Mouse (Mus musculus): Measurements from ENCODE around the gene Trnau1ap. TPM values are rescaled to one million over a fixed set of nuclear protein-coding genes. Genes with fewer than 3 reads are reported as not detected.

Trnau1ap gene
- polyA plus RNA-seq, 1 experiment: 19.6 TPM

DNA sequence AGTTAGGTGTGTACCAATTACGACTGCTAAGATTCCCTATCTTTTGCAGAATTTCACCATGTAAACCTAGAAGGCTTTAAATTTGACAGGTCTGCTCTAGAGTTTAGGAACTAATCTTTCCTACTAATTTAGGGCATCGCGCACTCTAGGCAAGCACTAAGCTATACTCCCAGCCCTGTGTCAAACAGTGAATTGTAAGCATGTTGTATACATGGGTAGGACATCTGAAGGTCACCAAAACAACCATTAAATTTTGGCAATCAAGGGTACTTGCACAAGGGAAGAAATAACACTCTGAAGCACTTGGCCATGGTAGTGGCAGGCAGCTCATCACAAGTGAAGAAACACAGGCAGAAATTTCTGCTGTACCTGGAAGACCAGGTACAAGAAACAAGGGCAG, 21.5 kb upstream of the Trnau1ap start:
- no peaks in the 10 kb centered on the region for H3K4me1 ChIP-seq (ENCODE audit: control insufficient read depth, insufficient read depth, insufficient read length)
- H3K27ac ChIP-seq (ENCODE audit: insufficient read depth, low read length): no peak overlapping the region
- H3K27me3 ChIP-seq (ENCODE audit: control insufficient read depth, insufficient read depth, low read length): no peaks in the 10 kb centered on the region
- H3K36me3 ChIP-seq (ENCODE audit: control insufficient read depth, insufficient read depth, low read length): no peaks in the 10 kb centered on the region
- no peak for DNase-seq (ENCODE audit: low read depth in 1 of 2, low spot score in 2 of 2)
- H3K4me3 ChIP-seq (ENCODE audit: extremely low read depth, insufficient read depth, insufficient read length): no peak overlapping the region
- TF ChIP-seq POLR2A (IDR thresholded peaks at IDR 0.05; ENCODE audit: low read depth, low read length) (no peak), CTCF (IDR thresholded peaks at IDR 0.05; ENCODE audit: extremely low read depth, insufficient read depth, insufficient read length, insufficient replicate concordance) (no peak)
- WGBS: 87% methylated on average over 3 of the region's 3 CpGs

DNA sequence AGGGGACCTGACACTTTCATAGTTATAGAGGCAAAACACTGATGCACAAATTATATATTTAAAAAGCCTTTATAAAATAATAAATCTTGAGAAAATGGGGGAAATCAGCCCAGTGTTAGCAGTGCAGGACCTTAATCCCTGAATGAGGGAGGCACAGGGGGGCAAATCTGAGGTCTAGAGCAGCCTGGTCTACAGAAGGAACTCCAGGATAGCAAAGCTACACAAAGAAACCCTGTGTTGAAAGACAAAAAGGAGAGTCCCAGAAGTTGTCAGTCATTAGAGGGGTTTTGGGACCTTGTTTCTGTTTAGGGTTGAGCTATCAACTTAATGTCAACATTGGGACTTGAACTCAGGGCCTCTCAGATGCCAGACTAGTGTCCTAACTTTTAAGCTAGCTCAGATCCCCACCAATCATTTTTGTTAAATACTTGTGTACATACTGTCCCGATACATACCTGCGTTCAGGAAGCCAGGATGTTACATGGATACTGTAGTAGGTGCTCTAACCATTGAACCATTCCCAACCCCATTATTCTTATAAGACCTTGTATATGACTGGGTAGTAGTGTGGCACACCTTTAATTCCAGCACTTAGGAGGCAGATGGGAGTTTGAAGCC, 20.9 kb upstream of the Trnau1ap start:
- no peaks in the 10 kb centered on the region for H3K4me1 ChIP-seq (ENCODE audit: control insufficient read depth, insufficient read depth, insufficient read length)
- H3K27ac ChIP-seq (ENCODE audit: insufficient read depth, low read length): no peak overlapping the region

GRCm38 (mm10) chr4:132349495-132350122, 20.3 kb upstream of the Trnau1ap start:
- 76% methylated on average over 3 of the region's 3 CpGs for WGBS
- peaks cover 3% of the 10 kb centered on the region; the same call in 1 of the 2 replicates for H3K4me1 ChIP-seq (ENCODE audit: control insufficient read depth, insufficient read depth, insufficient read length)
- H3K4me3 ChIP-seq (ENCODE audit: extremely low read depth, insufficient read depth, insufficient read length): no peak overlapping the region
- no peak overlapping the region for H3K27ac ChIP-seq (ENCODE audit: insufficient read depth, low read length)
- H3K36me3 ChIP-seq (ENCODE audit: control insufficient read depth, insufficient read depth, low read length): no peaks in the 10 kb centered on the region
- H3K27me3 ChIP-seq (ENCODE audit: control insufficient read depth, insufficient read depth, low read length): no peaks in the 10 kb centered on the region
- DNase-seq (ENCODE audit: low read depth in 1 of 2, low spot score in 2 of 2): no peak
- TF ChIP-seq CTCF (IDR thresholded peaks at IDR 0.05; ENCODE audit: extremely low read depth, insufficient read depth, insufficient read length, insufficient replicate concordance) (no peak), POLR2A (IDR thresholded peaks at IDR 0.05; ENCODE audit: low read depth, low read length) (no peak)

More for the DNA sequence above, 20.9 kb upstream of the Trnau1ap start:
- 85% methylated on average over 2 of the region's 2 CpGs for WGBS
- H3K27me3 ChIP-seq (ENCODE audit: control insufficient read depth, insufficient read depth, low read length): no peaks in the 10 kb centered on the region
- DNase-seq (ENCODE audit: low read depth in 1 of 2, low spot score in 2 of 2): no peak
- no peaks in the 10 kb centered on the region for H3K36me3 ChIP-seq (ENCODE audit: control insufficient read depth, insufficient read depth, low read length)
- H3K4me3 ChIP-seq (ENCODE audit: extremely low read depth, insufficient read depth, insufficient read length): no peak overlapping the region
- TF ChIP-seq POLR2A (IDR thresholded peaks at IDR 0.05; ENCODE audit: low read depth, low read length) (no peak), CTCF (IDR thresholded peaks at IDR 0.05; ENCODE audit: extremely low read depth, insufficient read depth, insufficient read length, insufficient replicate concordance) (no peak)

GRCm38 (mm10) chr4:132346661-132347060, 17.3 kb upstream of the Trnau1ap start:
- DNase-seq (ENCODE audit: low read depth in 1 of 2, low spot score in 2 of 2): no peak
- WGBS: 63% methylated on average over 3 of the region's 3 CpGs

DNA sequence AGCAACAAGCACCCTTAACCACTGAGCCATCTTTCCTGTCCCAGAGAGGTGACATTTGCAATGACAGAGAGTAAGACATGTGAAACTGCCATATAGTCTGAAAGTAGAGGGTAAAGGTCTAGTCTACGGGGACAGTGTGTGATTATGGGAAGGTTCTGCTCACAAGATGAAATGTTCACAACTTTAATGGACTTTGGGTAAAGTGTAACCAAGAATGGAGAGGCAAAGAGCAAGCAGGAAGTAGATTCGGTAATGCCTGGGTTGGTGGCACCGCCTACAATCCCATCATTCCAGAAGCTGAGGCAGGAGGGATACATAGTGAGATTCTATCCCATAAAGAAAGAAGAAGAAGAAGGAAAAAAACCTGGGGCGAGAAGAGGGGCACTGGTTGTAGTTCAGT, 16.9 kb upstream of the Trnau1ap start:
- Histone ChIP-seq H3K36me3 (ENCODE audit: control insufficient read depth, insufficient read depth, low read length) (no peaks in the 10 kb centered on the region), H3K4me1 (ENCODE audit: control insufficient read depth, insufficient read depth, insufficient read length) (peaks cover 8% of the 10 kb centered on the region; the same call in 1 of the 2 replicates), H3K27ac (ENCODE audit: insufficient read depth, low read length) (no peak overlapping the region), H3K27me3 (ENCODE audit: control insufficient read depth, insufficient read depth, low read length) (no peaks in the 10 kb centered on the region), H3K4me3 (ENCODE audit: extremely low read depth, insufficient read depth, insufficient read length) (no peak overlapping the region)
- 91% methylated on average over 4 of the region's 4 CpGs for WGBS
- TF ChIP-seq POLR2A (IDR thresholded peaks at IDR 0.05; ENCODE audit: low read depth, low read length) (no peak), CTCF (IDR thresholded peaks at IDR 0.05; ENCODE audit: extremely low read depth, insufficient read depth, insufficient read length, insufficient replicate concordance) (no peak)
- DNase-seq (ENCODE audit: low read depth in 1 of 2, low spot score in 2 of 2): no peak

More at GRCm38 (mm10) chr4:132346661-132347060, 17.3 kb upstream of the Trnau1ap start:
- Histone ChIP-seq H3K27ac (ENCODE audit: insufficient read depth, low read length) (no peak overlapping the region), H3K27me3 (ENCODE audit: control insufficient read depth, insufficient read depth, low read length) (no peaks in the 10 kb centered on the region), H3K4me3 (ENCODE audit: extremely low read depth, insufficient read depth, insufficient read length) (no peak overlapping the region), H3K4me1 (ENCODE audit: control insufficient read depth, insufficient read depth, insufficient read length) (peaks cover 8% of the 10 kb centered on the region; the same call in 1 of the 2 replicates), H3K36me3 (ENCODE audit: control insufficient read depth, insufficient read depth, low read length) (no peaks in the 10 kb centered on the region)
- TF ChIP-seq POLR2A (IDR thresholded peaks at IDR 0.05; ENCODE audit: low read depth, low read length) (no peak), CTCF (IDR thresholded peaks at IDR 0.05; ENCODE audit: extremely low read depth, insufficient read depth, insufficient read length, insufficient replicate concordance) (no peak)

DNA sequence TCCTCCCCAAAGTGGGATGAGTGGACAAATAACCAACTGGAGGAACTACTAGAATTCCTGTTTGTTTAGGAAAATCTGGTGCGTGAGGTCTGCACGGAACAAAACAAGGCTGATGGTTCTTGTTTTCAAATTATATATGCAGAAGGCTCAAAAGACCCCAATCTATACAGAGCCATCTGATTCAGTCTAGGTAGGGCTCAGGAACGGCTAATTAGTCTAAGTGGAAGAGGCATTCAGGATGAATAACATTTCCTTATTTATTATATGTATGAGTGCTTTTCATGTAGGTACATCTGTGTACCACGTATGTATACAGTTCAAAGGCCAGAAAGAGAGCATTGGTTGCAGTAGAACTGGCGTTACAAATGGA, 16.5 kb upstream of the Trnau1ap start:
- no peaks in the 10 kb centered on the region for H3K27me3 ChIP-seq (ENCODE audit: control insufficient read depth, insufficient read depth, low read length)
- H3K4me1 ChIP-seq (ENCODE audit: control insufficient read depth, insufficient read depth, insufficient read length): peaks cover 8% of the 10 kb centered on the region; the same call in 1 of the 2 replicates
- no peak for TF ChIP-seq POLR2A (IDR thresholded peaks at IDR 0.05; ENCODE audit: low read depth, low read length)
- no peak for TF ChIP-seq CTCF (IDR thresholded peaks at IDR 0.05; ENCODE audit: extremely low read depth, insufficient read depth, insufficient read length, insufficient replicate concordance)
- no peak overlapping the region for H3K27ac ChIP-seq (ENCODE audit: insufficient read depth, low read length)
- H3K36me3 ChIP-seq (ENCODE audit: control insufficient read depth, insufficient read depth, low read length): no peaks in the 10 kb centered on the region
- no peak for DNase-seq (ENCODE audit: low read depth in 1 of 2, low spot score in 2 of 2)
- WGBS: 41% methylated on average over 5 of the region's 5 CpGs
- no peak overlapping the region for H3K4me3 ChIP-seq (ENCODE audit: extremely low read depth, insufficient read depth, insufficient read length)

All from spleen, adult 2 months (tissue).